Mouse (Mus musculus) spleen, adult 2 months (tissue): ENCODE results near the gene Slc24a2.

Experiments
- CTCF ChIP-seq: fragments of 200-500 bp; IDR thresholded peaks from 2 replicates; pipeline ENCODE4 v1.5.1; 2011; ENCODE audit warnings: mild to moderate bottlenecking, inconsistent platforms; ENCODE audit not compliant: insufficient read depth, insufficient read length, insufficient replicate concordance; ENCODE audit errors: extremely low read depth
- POLR2A ChIP-seq: fragments of 200-500 bp; IDR thresholded peaks from 2 replicates; pipeline ENCODE4 v1.6.1; 2011; ENCODE audit warnings: low read depth, low read length, inconsistent platforms

DNA sequence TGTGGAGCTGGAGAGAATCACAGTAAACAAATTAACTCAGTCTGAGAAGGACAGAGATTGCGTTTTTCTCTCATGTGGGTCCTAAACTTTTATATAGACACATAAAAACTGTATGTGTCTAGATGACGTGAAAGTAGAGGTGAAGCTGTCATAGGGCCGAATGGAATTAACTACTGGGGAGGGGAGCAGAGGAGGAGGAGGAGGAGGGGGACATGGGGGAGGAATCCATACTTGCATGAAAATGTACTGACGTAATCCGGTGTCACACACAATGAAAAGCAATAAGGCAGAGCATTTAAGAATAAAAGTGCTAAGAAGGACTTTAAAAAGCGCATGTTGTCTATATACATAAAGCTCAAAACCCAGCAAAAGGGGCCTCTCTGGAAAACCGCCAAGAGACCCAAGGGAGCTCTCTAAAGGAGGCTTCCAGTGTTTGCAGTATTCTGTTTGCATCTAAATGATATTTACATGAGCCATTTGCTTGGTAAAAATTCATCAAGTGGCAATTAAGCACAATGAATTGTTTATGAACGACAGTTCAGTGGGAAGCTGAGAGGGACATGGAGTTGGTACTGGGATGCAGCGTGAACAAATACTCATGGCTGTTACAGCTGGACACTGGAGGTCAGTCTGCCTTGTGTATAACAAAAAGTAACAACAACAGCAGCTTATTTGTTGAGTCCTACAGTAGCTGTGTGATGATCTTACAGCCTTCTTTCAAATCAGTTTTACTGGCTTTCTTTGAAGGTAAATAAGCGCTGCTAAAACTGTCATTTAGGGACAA lies 45.9 kb downstream of the Slc24a2 start:
- TF ChIP-seq POLR2A = no peak
- no peak for TF ChIP-seq CTCF
